Mouse (Mus musculus): ENCODE results near the gene Golm1.
"Not testable (repeated sequence)": the region's sequence is repeated elsewhere in the genome, so short reads cannot be mapped to it uniquely, and the experiment has no call there.

Gene Golm1

GRCm38 (mm10) chr13:59675151-59676011, at the start of gene Golm1:
TSS of gene Golm1 (minus strand) at chr13:59675811.
- peak; percentile 44 for DNase-seq (ENCODE audit: low read depth)

GRCm38 (mm10) chr13:59722089-59722488, 46.5 kb upstream of the Golm1 start:
- not testable (repeated sequence) for DNase-seq (ENCODE audit: low read depth)

GRCm38 (mm10) chr13:59719475-59719874, 43.9 kb upstream of the Golm1 start:
- no peak for DNase-seq (ENCODE audit: low read depth)

- not testable (repeated sequence) for DNase-seq (ENCODE audit: low read depth)
Measured at GRCm38 (mm10) chr13:59718857-59719440, 43.3 kb upstream of the Golm1 start.

GRCm38 (mm10) chr13:59713710-59714109, 38.1 kb upstream of the Golm1 start:
- no peak for DNase-seq (ENCODE audit: low read depth)

- DNase-seq (ENCODE audit: low read depth) = not testable (repeated sequence)
Measured at GRCm38 (mm10) chr13:59711984-59712383, 36.4 kb upstream of the Golm1 start, which contains the start of gene Spata31d1b. TSS of gene Spata31d1b (plus strand) at chr13:59712284.

GRCm38 (mm10) chr13:59710230-59710629, 34.6 kb upstream of the Golm1 start, which contains the start of gene Spata31d1a:
TSS of gene Spata31d1a (minus strand) at chr13:59710330.
- DNase-seq (ENCODE audit: low read depth) = no peak

- DNase-seq (ENCODE audit: low read depth) = no peak
Measured at GRCm38 (mm10) chr13:59704562-59704961, 29.0 kb upstream of the Golm1 start.

GRCm38 (mm10) chr13:59703514-59703913, 27.9 kb upstream of the Golm1 start:
- DNase-seq (ENCODE audit: low read depth) = no peak

- DNase-seq (ENCODE audit: low read depth) = not testable (repeated sequence)
Measured at GRCm38 (mm10) chr13:59700137-59700536, 24.5 kb upstream of the Golm1 start.

GRCm38 (mm10) chr13:59699131-59699530, 23.5 kb upstream of the Golm1 start:
- no peak for DNase-seq (ENCODE audit: low read depth)

- DNase-seq (ENCODE audit: low read depth) = no peak
Measured at GRCm38 (mm10) chr13:59695781-59696180, 20.2 kb upstream of the Golm1 start.

- no peak for DNase-seq (ENCODE audit: low read depth)
Measured at GRCm38 (mm10) chr13:59694008-59694407, 18.4 kb upstream of the Golm1 start, which contains the start of gene 4921517D22Rik. TSS of gene 4921517D22Rik (minus strand) at chr13:59694108.

GRCm38 (mm10) chr13:59691478-59691877, 15.9 kb upstream of the Golm1 start:
- no peak for DNase-seq (ENCODE audit: low read depth)

GRCm38 (mm10) chr13:59690576-59690975, 15.0 kb upstream of the Golm1 start:
- DNase-seq (ENCODE audit: low read depth) = no peak

GRCm38 (mm10) chr13:59689843-59690242, 14.2 kb upstream of the Golm1 start:
- no peak for DNase-seq (ENCODE audit: low read depth)

GRCm38 (mm10) chr13:59689313-59689712, 13.7 kb upstream of the Golm1 start:
- no peak for DNase-seq (ENCODE audit: low read depth)

- DNase-seq (ENCODE audit: low read depth) = no peak
Measured at GRCm38 (mm10) chr13:59688338-59688770, 12.7 kb upstream of the Golm1 start.

- no peak for DNase-seq (ENCODE audit: low read depth)
Measured at GRCm38 (mm10) chr13:59685236-59685635, 9.6 kb upstream of the Golm1 start.

GRCm38 (mm10) chr13:59682629-59683028, 7.0 kb upstream of the Golm1 start:
- peak; percentile 72 for DNase-seq (ENCODE audit: low read depth)

GRCm38 (mm10) chr13:59679908-59680307, 4.3 kb upstream of the Golm1 start:
- peak; percentile 46 for DNase-seq (ENCODE audit: low read depth)

- no peak for DNase-seq (ENCODE audit: low read depth)
Measured at GRCm38 (mm10) chr13:59679306-59679705, 3.7 kb upstream of the Golm1 start.

Data from c-Kit-positive CD71-positive TER-119-negative erythroid progenitor cells, embryonic 14.5 days (primary cell).